In genomic region chr2:27097776-27098175, GRCm38 (mm10) we compare ENCODE assay signal across 9 mouse cellular contexts. TPM values are rescaled to one million over a fixed set of nuclear protein-coding genes. Genes with fewer than 3 reads are reported as not detected.
A peak's percentile ranks its signal among the peaks of the same experiment; 100 is the strongest.
DNase-seq lines count a peak whose midpoint lies in the region; ATAC-seq and TF ChIP-seq lines count a peak whose summit lies in the region.
"Had no signal": no experiment of that assay in that cellular context is flagged by ENCODE, and none has a peak within 500 bp of the region (broad histone marks: within the 10 kb centered on the region; RNA-seq: fewer than 3 reads in every experiment).

No protein-coding gene starts in this region.

- H3K9me3 ChIP-seq in embryonic facial prominence, embryonic 12.5 days: no peaks in the 10 kb centered on the region
- no peaks in the 10 kb centered on the region for H3K9me3 ChIP-seq in neural tube, embryonic 14.5 days (ENCODE audit: control insufficient read depth, low read length)
- H3K9me3 ChIP-seq: G1E had no signal

- DNase-seq in layer of hippocampus, adult 2 months (ENCODE audit: low spot score in 2 of 2): peak in 1 of 2 experiments; percentile 33
- DNase-seq in layer of hippocampus, postnatal 36 days: no peak
- peak; percentile 69 to 79 for DNase-seq in heart, postnatal 10 days
- peak; percentile 61 to 70 for DNase-seq in kidney, postnatal 36 days
- no peak for DNase-seq in right cerebral cortex, adult 18-20 months

- intact Hi-C loops in heart, postnatal 10 days (cut with DNase I): no loop called here

- peak overlapping the region; percentile 67; the same call in 1 of the 2 replicates for H3K27ac ChIP-seq in layer of hippocampus, adult 2 months
- peak overlapping the region; percentile 46; the same call in 1 of the 2 replicates for H3K27ac ChIP-seq in embryonic facial prominence, embryonic 12.5 days
- peak overlapping the region; percentile 16 for H3K27ac ChIP-seq in neural tube, embryonic 14.5 days (ENCODE audit: low read depth, low read length)

- WGBS in embryonic facial prominence, embryonic 12.5 days: 23% methylated on average over 6 of the region's 6 CpGs
- WGBS in neural tube, embryonic 14.5 days: 10% methylated on average over 6 of the region's 6 CpGs

- ATAC-seq in embryonic facial prominence, embryonic 12.5 days (ENCODE audit: insufficient number of reproducible peaks, insufficient read depth, low FRiP score, low TSS enrichment): 0 out of 2 replicates have a peak, but pooled peaks have one; percentile 28
- peak; percentile 70 for ATAC-seq in neural tube, embryonic 14.5 days (ENCODE audit: low read depth)
- ATAC-seq in CD4-positive, CD25-positive, alpha-beta regulatory T cell, adult 4 months: no peak

- no peaks in the 10 kb centered on the region for H3K36me3 ChIP-seq in embryonic facial prominence, embryonic 12.5 days
- H3K36me3 ChIP-seq in neural tube, embryonic 14.5 days (ENCODE audit: control insufficient read depth, insufficient read depth, low read length): no peaks in the 10 kb centered on the region
- H3K36me3 ChIP-seq: G1E had no signal

- H3K4me3 ChIP-seq in layer of hippocampus, adult 2 months: no peak overlapping the region
- no peak overlapping the region for H3K4me3 ChIP-seq in embryonic facial prominence, embryonic 12.5 days
- no peak overlapping the region for H3K4me3 ChIP-seq in neural tube, embryonic 14.5 days (ENCODE audit: low read depth, low read length)

- TF ChIP-seq CTCF in layer of hippocampus, adult 2 months (conservative IDR thresholded peaks at IDR 0.05): no peak

- no peak overlapping the region for H3K9ac ChIP-seq in embryonic facial prominence, embryonic 12.5 days
- H3K9ac ChIP-seq in neural tube, embryonic 14.5 days (replicated peaks; ENCODE audit: low read depth, low read length): no peak overlapping the region

- no peaks in the 10 kb centered on the region; the same call in 1 of the 2 replicates for H3K27me3 ChIP-seq in embryonic facial prominence, embryonic 12.5 days
- no peaks in the 10 kb centered on the region for H3K27me3 ChIP-seq in neural tube, embryonic 14.5 days (ENCODE audit: control insufficient read depth, insufficient read depth, low read length)

- H3K4me1 ChIP-seq in embryonic facial prominence, embryonic 12.5 days: peaks cover 27% of the 10 kb centered on the region
- H3K4me1 ChIP-seq in neural tube, embryonic 14.5 days (ENCODE audit: control insufficient read depth, insufficient read depth, low read length): peaks cover 11% of the 10 kb centered on the region

- no peak overlapping the region for H3K4me2 ChIP-seq in embryonic facial prominence, embryonic 12.5 days (replicated peaks)
- H3K4me2 ChIP-seq in neural tube, embryonic 14.5 days (ENCODE audit: low read depth, low read length): no peak overlapping the region

RNA-seq across cellular contexts. Expression of gene Adamtsl2, which starts 18.6 kb away (rescaled TPM):
- 10 to 100 TPM; 12.8 to 18.1 TPM for total RNA-seq in layer of hippocampus, adult 2 months (2021)
- total RNA-seq in layer of hippocampus, postnatal 36 days (2021): 10 to 100 TPM; 10.5 to 12.3 TPM
- 4.4 and 6.9 TPM in 2 replicates for polyA plus RNA-seq in embryonic facial prominence, embryonic 12.5 days (2016; fragmentation: Nextera tagmentation; extraction: Ambion mirVana)
- 10 to 100 TPM in 1 of 2 experiments, 1 to 10 TPM in 1; 8.7 to 19.4 TPM for total RNA-seq in heart, postnatal 10 days (2021)
- polyA plus RNA-seq in neural tube, embryonic 14.5 days (2014; fragmentation: Nextera tagmentation; extraction: Ambion mirVana): 5.9 and 9.0 TPM in 2 replicates
- under 1 TPM in 1 of 2 experiments, not detected in 1; 0.31 TPM for polyA plus RNA-seq in CD4-positive, CD25-positive, alpha-beta regulatory T cell, adult 4 months (2017; shearing (Covaris generic))
- polyA plus RNA-seq: G1E had no signal

RNA-seq across cellular contexts. Expression of gene Mymk, which starts 25.8 kb away (rescaled TPM):
- total RNA-seq in layer of hippocampus, adult 2 months (2021): under 1 TPM; 0.51 to 0.71 TPM
- under 1 TPM; 0.46 to 0.77 TPM for total RNA-seq in layer of hippocampus, postnatal 36 days (2021)
- 8.7 and 12.1 TPM in 2 replicates for polyA plus RNA-seq in embryonic facial prominence, embryonic 12.5 days (2016; fragmentation: Nextera tagmentation; extraction: Ambion mirVana)
- total RNA-seq in heart, postnatal 10 days (2021): under 1 TPM in 1 of 2 experiments, not detected in 1; 0.22 TPM
- 0.17 and 0.22 TPM in 2 replicates for polyA plus RNA-seq in neural tube, embryonic 14.5 days (2014; fragmentation: Nextera tagmentation; extraction: Ambion mirVana)
- not detected for polyA plus RNA-seq in CD4-positive, CD25-positive, alpha-beta regulatory T cell, adult 4 months (2017; shearing (Covaris generic))
- polyA plus RNA-seq: G1E had no signal

RNA-seq across cellular contexts. Expression of gene Fam163b, which starts 44.5 kb away (rescaled TPM):
- total RNA-seq in layer of hippocampus, adult 2 months (2021): 100 to 1,000 TPM; 132 to 144 TPM
- total RNA-seq in layer of hippocampus, postnatal 36 days (2021): 100 to 1,000 TPM; 107 to 130 TPM
- polyA plus RNA-seq in embryonic facial prominence, embryonic 12.5 days (2016; fragmentation: Nextera tagmentation; extraction: Ambion mirVana): 0.24 and 0.29 TPM in 2 replicates
- total RNA-seq in heart, postnatal 10 days (2021): under 1 TPM; 0.37 to 0.38 TPM
- 8.7 and 11.0 TPM in 2 replicates for polyA plus RNA-seq in neural tube, embryonic 14.5 days (2014; fragmentation: Nextera tagmentation; extraction: Ambion mirVana)
- polyA plus RNA-seq in CD4-positive, CD25-positive, alpha-beta regulatory T cell, adult 4 months (2017; shearing (Covaris generic)): not detected
- polyA plus RNA-seq: G1E had no signal

Comparison
In these comparisons a context has a peak if more than half of its experiments do, and no peak if none do; other contexts are left out.
1. DNase-seq: peak in heart, postnatal 10 days (2 of 2) and kidney, postnatal 36 days (2 of 2); none in layer of hippocampus, postnatal 36 days (0 of 2) and right cerebral cortex, adult 18-20 months (single experiment).
2. H3K27ac ChIP-seq: peak in every context shown above with its lines; median percentile 67 in layer of hippocampus, adult 2 months; 46 in embryonic facial prominence, embryonic 12.5 days; 16 in neural tube, embryonic 14.5 days.
3. RNA of gene Fam163b, which starts 44.5 kb away (total RNA-seq): 132 to 144 TPM in layer of hippocampus, adult 2 months and 107 to 130 TPM in layer of hippocampus, postnatal 36 days; 0.37 to 0.38 TPM in heart, postnatal 10 days; every median in the first group is over 10 times any median in the second.